Mouse (Mus musculus): ENCODE results near the gene Kmt5b. TPM values are rescaled to one million over a fixed set of nuclear protein-coding genes. Genes with fewer than 3 reads are reported as not detected.

The Kmt5b gene
- polyA plus RNA-seq, 1 experiment from 2014 or later = 20.0 TPM

DNA sequence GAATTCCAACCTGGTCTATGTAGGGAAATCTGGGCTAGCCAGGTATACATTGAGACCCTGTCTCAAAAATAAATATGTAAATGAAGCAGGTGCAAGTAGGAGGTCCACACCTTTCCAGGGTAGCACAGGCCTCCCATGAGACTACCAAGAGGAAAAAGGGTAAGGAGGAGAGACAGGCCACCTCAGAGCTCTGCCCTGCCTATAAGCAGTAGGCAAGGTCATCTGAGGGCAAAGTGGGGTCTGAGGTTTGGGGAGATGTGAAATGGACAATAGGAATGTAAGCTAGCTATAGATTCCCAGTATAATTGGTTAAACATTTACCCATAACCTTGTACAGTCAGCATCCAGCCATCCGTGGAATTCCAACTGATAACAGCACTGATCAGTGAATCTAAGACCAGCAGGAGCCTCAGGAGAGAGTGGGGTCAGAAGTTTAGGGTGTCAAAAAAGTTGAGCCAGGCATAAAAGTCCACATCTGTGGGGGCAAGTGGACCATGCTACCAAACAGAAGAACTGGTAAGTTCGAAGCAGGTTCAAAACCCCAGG lies 52.8 kb downstream of the Kmt5b start:
- peak overlapping the region; percentile 21; the same call in 1 of the 2 replicates for H3K27ac ChIP-seq
- DNase-seq (ENCODE audit: low spot score) (no peak), ATAC-seq (replicated peaks; ENCODE audit: low FRiP score, low read depth) (peak; percentile 43; the same call in 1 of the 2 replicates)
- no peak overlapping the region for H3K4me2 ChIP-seq (ENCODE audit: low read length)
- H3K27me3 ChIP-seq (ENCODE audit: insufficient read depth, low read length) = no peaks in the 10 kb centered on the region
- 63% methylated on average over 2 of the region's 2 CpGs for WGBS
- H3K4me1 ChIP-seq (replicated peaks; ENCODE audit: insufficient read depth, low read length) = no peaks in the 10 kb centered on the region
- H3K9me3 ChIP-seq (replicated peaks; ENCODE audit: low read length) = no peaks in the 10 kb centered on the region
- 0 out of 2 replicates have a peak, but pooled peaks cover 5% of the 10 kb centered on the region for H3K36me3 ChIP-seq (ENCODE audit: insufficient read depth, low read length)
- H3K9ac ChIP-seq (ENCODE audit: low read depth, low read length) = no peak overlapping the region
- H3K4me3 ChIP-seq (replicated peaks; ENCODE audit: low read depth, low read length) = no peak overlapping the region
- no peak for TF ChIP-seq CTCF (IDR thresholded peaks at IDR 0.05; ENCODE audit: low read depth)

DNA sequence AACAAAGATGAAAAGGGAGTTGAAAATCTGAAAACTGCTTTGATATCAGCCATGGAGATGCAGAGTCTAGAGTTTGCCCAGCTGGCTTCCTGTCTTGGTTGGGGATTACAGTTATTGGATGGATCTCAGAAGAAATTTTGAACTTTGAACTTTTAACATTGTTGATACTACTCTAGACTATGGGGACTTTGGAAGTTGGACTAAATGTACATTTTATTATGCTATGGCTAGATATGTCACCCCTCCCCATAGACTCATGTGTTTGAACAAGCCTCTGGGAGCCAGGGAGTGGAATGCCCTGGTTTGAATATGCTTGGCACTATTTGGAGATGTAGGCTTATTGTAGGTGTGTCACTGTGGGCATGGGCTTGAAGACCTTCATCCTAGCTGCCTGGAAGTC lies 57.8 kb downstream of the Kmt5b start:
- no peak for TF ChIP-seq CTCF (IDR thresholded peaks at IDR 0.05; ENCODE audit: low read depth)
- no peaks in the 10 kb centered on the region for H3K9me3 ChIP-seq (replicated peaks; ENCODE audit: low read length)
- H3K9ac ChIP-seq (ENCODE audit: low read depth, low read length) = no peak overlapping the region
- H3K27me3 ChIP-seq (ENCODE audit: insufficient read depth, low read length) = no peaks in the 10 kb centered on the region
- H3K4me1 ChIP-seq (replicated peaks; ENCODE audit: insufficient read depth, low read length) = no peaks in the 10 kb centered on the region
- DNase-seq (ENCODE audit: low spot score) (no peak), ATAC-seq (replicated peaks; ENCODE audit: low FRiP score, low read depth) (no peak)
- H3K36me3 ChIP-seq (ENCODE audit: insufficient read depth, low read length) = no peaks in the 10 kb centered on the region
- no peak overlapping the region for H3K27ac ChIP-seq
- no peak overlapping the region for H3K4me2 ChIP-seq (ENCODE audit: low read length)
- no peak overlapping the region for H3K4me3 ChIP-seq (replicated peaks; ENCODE audit: low read depth, low read length)

DNA sequence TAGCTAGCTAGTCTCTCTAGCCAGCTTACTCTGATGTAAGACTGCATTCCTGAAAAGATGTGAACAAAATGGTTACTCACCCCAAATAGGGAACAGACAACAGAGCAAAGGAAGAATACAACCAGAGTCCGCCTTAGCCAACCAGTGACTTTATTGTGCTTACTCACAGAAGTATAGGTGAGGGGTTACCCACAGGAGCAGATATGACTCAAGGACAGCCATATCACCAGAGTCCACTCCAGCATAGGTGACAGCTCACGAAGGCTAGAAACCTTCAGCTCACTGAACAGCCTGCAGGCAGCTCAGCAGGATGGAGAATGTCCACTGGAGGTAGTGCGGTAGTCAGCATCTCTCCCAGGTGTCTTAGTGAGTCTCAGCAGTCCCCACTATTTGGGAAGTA lies 62.6 kb downstream of the Kmt5b start:
- DNase-seq (ENCODE audit: low spot score) (no peak), ATAC-seq (replicated peaks; ENCODE audit: low FRiP score, low read depth) (no peak)
- Histone ChIP-seq H3K4me2 (ENCODE audit: low read length) (no peak overlapping the region), H3K9ac (ENCODE audit: low read depth, low read length) (no peak overlapping the region), H3K4me3 (replicated peaks; ENCODE audit: low read depth, low read length) (no peak overlapping the region), H3K36me3 (ENCODE audit: insufficient read depth, low read length) (no peaks in the 10 kb centered on the region), H3K9me3 (replicated peaks; ENCODE audit: low read length) (no peaks in the 10 kb centered on the region), H3K4me1 (replicated peaks; ENCODE audit: insufficient read depth, low read length) (0 out of 2 replicates have a peak, but pooled peaks cover 10% of the 10 kb centered on the region), H3K27ac (no peak overlapping the region), H3K27me3 (ENCODE audit: insufficient read depth, low read length) (no peaks in the 10 kb centered on the region)
- WGBS = 88% methylated on average over 3 of the region's 3 CpGs
- TF ChIP-seq CTCF (IDR thresholded peaks at IDR 0.05; ENCODE audit: low read depth) = no peak

DNA sequence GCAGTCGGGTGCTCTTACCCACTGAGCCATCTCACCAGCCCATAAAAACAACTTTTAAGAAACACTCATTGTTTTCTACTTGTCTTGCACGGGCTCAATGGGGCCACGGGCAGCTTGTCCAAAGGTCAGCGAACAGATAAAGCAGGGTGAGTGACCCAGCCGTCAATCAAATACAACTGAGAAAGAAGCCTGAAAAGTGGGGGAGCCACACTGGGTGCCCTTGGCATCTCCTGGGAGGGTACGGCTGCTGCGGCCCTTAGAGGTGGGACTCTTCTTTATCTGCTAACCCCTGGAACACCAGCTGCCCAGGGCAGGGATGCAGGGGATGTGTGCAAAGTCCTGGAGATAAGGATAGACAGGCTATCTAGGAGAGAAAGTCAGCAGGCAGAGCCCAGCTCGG lies 64.5 kb downstream of the Kmt5b start:
- 79% methylated on average over 8 of the region's 8 CpGs for WGBS
- Histone ChIP-seq H3K9ac (ENCODE audit: low read depth, low read length) (no peak overlapping the region), H3K9me3 (replicated peaks; ENCODE audit: low read length) (no peaks in the 10 kb centered on the region), H3K27ac (no peak overlapping the region; the same call in 1 of the 2 replicates), H3K4me1 (replicated peaks; ENCODE audit: insufficient read depth, low read length) (0 out of 2 replicates have a peak, but pooled peaks cover 10% of the 10 kb centered on the region), H3K27me3 (ENCODE audit: insufficient read depth, low read length) (no peaks in the 10 kb centered on the region), H3K4me2 (ENCODE audit: low read length) (no peak overlapping the region), H3K4me3 (replicated peaks; ENCODE audit: low read depth, low read length) (no peak overlapping the region), H3K36me3 (ENCODE audit: insufficient read depth, low read length) (no peaks in the 10 kb centered on the region)
- ATAC-seq (replicated peaks; ENCODE audit: low FRiP score, low read depth) = no peak
- TF ChIP-seq CTCF (IDR thresholded peaks at IDR 0.05; ENCODE audit: low read depth) = no peak
- no peak for DNase-seq (ENCODE audit: low spot score)

DNA sequence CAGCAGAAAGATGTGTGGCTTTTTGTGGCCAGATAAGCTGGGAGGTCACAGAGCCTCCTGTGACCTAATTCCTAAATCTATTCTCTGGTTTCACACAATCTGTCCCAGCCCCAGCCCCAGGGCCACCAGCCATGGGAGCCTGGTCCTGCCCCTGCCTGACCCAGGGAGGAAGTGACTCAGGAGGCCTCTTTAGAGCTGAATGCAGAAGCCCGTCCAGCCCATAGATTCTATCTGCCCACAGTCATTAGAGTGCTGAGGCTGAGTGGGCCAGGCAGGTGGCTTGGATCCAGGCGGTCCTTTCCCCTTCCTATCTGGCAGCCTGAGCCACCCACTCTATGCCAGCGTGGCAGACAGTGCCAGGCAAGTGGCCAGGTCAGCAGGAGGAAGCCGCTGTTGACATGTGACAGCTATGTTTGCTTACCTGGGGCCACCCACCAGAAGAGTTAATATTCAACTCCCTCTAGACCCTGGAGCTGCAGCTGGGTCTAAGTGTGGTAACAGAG lies 65.7 kb downstream of the Kmt5b start:
- Histone ChIP-seq H3K9ac (ENCODE audit: low read depth, low read length) (no peak overlapping the region), H3K36me3 (ENCODE audit: insufficient read depth, low read length) (no peaks in the 10 kb centered on the region), H3K4me2 (ENCODE audit: low read length) (no peak overlapping the region), H3K4me3 (replicated peaks; ENCODE audit: low read depth, low read length) (no peak overlapping the region), H3K27ac (peak overlapping the region; percentile 80), H3K4me1 (replicated peaks; ENCODE audit: insufficient read depth, low read length) (0 out of 2 replicates have a peak, but pooled peaks cover 10% of the 10 kb centered on the region), H3K27me3 (ENCODE audit: insufficient read depth, low read length) (no peaks in the 10 kb centered on the region), H3K9me3 (replicated peaks; ENCODE audit: low read length) (no peaks in the 10 kb centered on the region)
- 45% methylated on average over 4 of the region's 4 CpGs for WGBS
- peak; percentile 48 for DNase-seq (ENCODE audit: low spot score)
- ATAC-seq (replicated peaks; ENCODE audit: low FRiP score, low read depth) = peak; percentile 88
- no peak for TF ChIP-seq CTCF (IDR thresholded peaks at IDR 0.05; ENCODE audit: low read depth)

DNA sequence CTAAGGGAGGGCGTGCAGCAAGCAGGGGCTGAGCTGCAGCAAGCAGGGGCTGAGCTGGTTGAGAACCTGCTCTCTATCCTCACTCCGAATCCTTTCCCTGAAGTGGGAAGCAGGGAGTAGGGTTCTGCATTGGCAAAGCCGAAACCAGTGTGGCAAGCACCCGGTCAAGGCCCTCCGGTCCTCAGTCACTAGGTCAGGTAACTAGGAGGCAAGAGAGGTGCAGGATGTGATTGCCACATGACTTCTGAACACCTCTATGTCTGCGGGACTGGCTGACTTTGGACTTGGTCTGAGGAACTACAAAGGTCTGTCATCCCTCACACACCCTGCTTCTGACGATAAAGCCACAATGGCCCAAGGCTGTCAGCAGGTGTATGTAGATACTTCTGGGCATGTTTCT lies 67.1 kb downstream of the Kmt5b start:
- DNase-seq (ENCODE audit: low spot score) = no peak
- H3K36me3 ChIP-seq (ENCODE audit: insufficient read depth, low read length) = no peaks in the 10 kb centered on the region
- no peak overlapping the region for H3K9ac ChIP-seq (ENCODE audit: low read depth, low read length)

More for the DNA sequence above, 67.1 kb downstream of the Kmt5b start:
- no peak for ATAC-seq (replicated peaks; ENCODE audit: low FRiP score, low read depth)
- WGBS = 90% methylated on average over 7 of the region's 7 CpGs
- Histone ChIP-seq H3K4me3 (replicated peaks; ENCODE audit: low read depth, low read length) (no peak overlapping the region), H3K4me1 (replicated peaks; ENCODE audit: insufficient read depth, low read length) (0 out of 2 replicates have a peak, but pooled peaks cover 10% of the 10 kb centered on the region), H3K27ac (peak overlapping the region; percentile 80), H3K27me3 (ENCODE audit: insufficient read depth, low read length) (no peaks in the 10 kb centered on the region), H3K4me2 (ENCODE audit: low read length) (no peak overlapping the region), H3K9me3 (replicated peaks; ENCODE audit: low read length) (no peaks in the 10 kb centered on the region)
- no peak for TF ChIP-seq CTCF (IDR thresholded peaks at IDR 0.05; ENCODE audit: low read depth)
